Mouse (Mus musculus) urinary bladder, postnatal 14 days (tissue): ENCODE data around the gene Slc13a3.
A peak's percentile ranks its signal among the peaks of the same experiment; 100 is the strongest.

Source experiments
- DNase-seq: peaks from one replicate; pipeline ENCODE4 v3.0.0; 2021; ENCODE audit warnings: low spot score

Gene Slc13a3

GRCm38 (mm10) chr2:165413884-165414283 is 59.1 kb downstream of the Slc13a3 start:
- DNase-seq = no peak

- DNase-seq = peak; percentile 65
These were observed 65.2 kb downstream of the Slc13a3 start for GRCm38 (mm10) chr2:165407700-165408301.

GRCm38 (mm10) chr2:165405351-165405750 is 67.7 kb downstream of the Slc13a3 start:
- no peak for DNase-seq

- DNase-seq = no peak
These were observed 68.1 kb downstream of the Slc13a3 start for GRCm38 (mm10) chr2:165404951-165405350.

GRCm38 (mm10) chr2:165398164-165398785 is 74.8 kb downstream of the Slc13a3 start:
- no peak for DNase-seq

- DNase-seq = no peak
These were observed 75.4 kb downstream of the Slc13a3 start for GRCm38 (mm10) chr2:165397502-165398163.

GRCm38 (mm10) chr2:165396831-165397501 is 76.1 kb downstream of the Slc13a3 start:
- DNase-seq = no peak

GRCm38 (mm10) chr2:165392156-165392555 is 80.9 kb downstream of the Slc13a3 start:
- DNase-seq = no peak

- peak; percentile 44 for DNase-seq
These were observed 81.5 kb downstream of the Slc13a3 start for GRCm38 (mm10) chr2:165391561-165391960.

GRCm38 (mm10) chr2:165389299-165389952 is 83.6 kb downstream of the Slc13a3 start:
- no peak for DNase-seq

- DNase-seq = peak; percentile 95
These were observed 85.1 kb downstream of the Slc13a3 start, which contains the start of gene Zfp334 for GRCm38 (mm10) chr2:165387844-165388495. Gene Zfp334 (minus strand): TSS chr2:165388259.

GRCm38 (mm10) chr2:165387370-165387769 is 85.7 kb downstream of the Slc13a3 start:
- DNase-seq = no peak

GRCm38 (mm10) chr2:165380050-165380449 is 93.0 kb downstream of the Slc13a3 start:
- DNase-seq = no peak

- DNase-seq = no peak
These were observed 97.0 kb downstream of the Slc13a3 start for GRCm38 (mm10) chr2:165376001-165376400.

GRCm38 (mm10) chr2:165375478-165375877 is 97.6 kb downstream of the Slc13a3 start:
- DNase-seq = no peak

GRCm38 (mm10) chr2:165371066-165371465 is 102.0 kb downstream of the Slc13a3 start:
- no peak for DNase-seq

- DNase-seq = no peak
These were observed 102.7 kb downstream of the Slc13a3 start for GRCm38 (mm10) chr2:165370348-165370747.

GRCm38 (mm10) chr2:165368496-165368895 is 104.5 kb downstream of the Slc13a3 start, which contains the start of gene Zfp663:
Gene Zfp663 (minus strand): TSS chr2:165368729.
- no peak for DNase-seq

GRCm38 (mm10) chr2:165367868-165368439 is 105.1 kb downstream of the Slc13a3 start:
- peak; percentile 45 for DNase-seq

GRCm38 (mm10) chr2:165367047-165367520 is 105.9 kb downstream of the Slc13a3 start:
- DNase-seq = peak; percentile 82
